Mouse (Mus musculus) small intestine, adult 2 months (tissue): ENCODE data around the gene Parvb.

Experiments
- CTCF ChIP-seq: fragments of 200-500 bp; IDR thresholded peaks from 2 replicates; pipeline ENCODE4 v1.5.1; 2012; ENCODE audit warnings: low read depth, mild to moderate bottlenecking, control low read depth, inconsistent platforms, low read length, moderate library complexity, mixed read lengths; ENCODE audit not compliant: insufficient replicate concordance, insufficient read length; ENCODE audit errors: extremely low read depth
- POLR2A ChIP-seq: fragments of 200-500 bp; IDR thresholded peaks from 2 replicates; pipeline ENCODE4 v1.6.1; 2012; ENCODE audit warnings: low read depth, mild to moderate bottlenecking, control low read depth, inconsistent platforms, low read length, moderate library complexity

- TF ChIP-seq POLR2A (no peak), CTCF (no peak)
These were observed 21.9 kb downstream of the Parvb start for GRCm38 (mm10) chr15:84253757-84254156.
